Mouse (Mus musculus) erythroblast, adult 5-6 weeks (primary cell): ENCODE data around the gene Pten. TPM values are rescaled to one million over a fixed set of nuclear protein-coding genes. Genes with fewer than 3 reads are reported as not detected.

Experiments
- ATAC-seq: replicated peaks from 2 replicates; pipeline ENCODE4 v1.8.0; 2016; ENCODE audit warnings: moderate number of reproducible peaks, mild to moderate bottlenecking, moderate TSS enrichment, inconsistent platforms; ENCODE audit not compliant: poor library complexity, low FRiP score, severe bottlenecking
- total RNA-seq, 2 experiments: library from RNA; stranded (forward) in 1 of 2; stranded (reverse) in 1 of 2; fragments of 150-400 nt in 1 of 2; fragments of 200-764, 138-1000 nt in 1 of 2; gene quantifications; 2 replicates each; pipeline versions ENCODE4 v1.2.3 to v1.2.4; 2015 to 2017; ENCODE audit warnings: low replicate concordance in 2 of 2

Gene Pten
- total RNA-seq, 2 experiments from 2014 or later: 26.5 to 29.8 TPM

- no peak for ATAC-seq
Measured at GRCm38 (mm10) chr19:32800557-32800956, 43.3 kb downstream of the Pten start.

DNA sequence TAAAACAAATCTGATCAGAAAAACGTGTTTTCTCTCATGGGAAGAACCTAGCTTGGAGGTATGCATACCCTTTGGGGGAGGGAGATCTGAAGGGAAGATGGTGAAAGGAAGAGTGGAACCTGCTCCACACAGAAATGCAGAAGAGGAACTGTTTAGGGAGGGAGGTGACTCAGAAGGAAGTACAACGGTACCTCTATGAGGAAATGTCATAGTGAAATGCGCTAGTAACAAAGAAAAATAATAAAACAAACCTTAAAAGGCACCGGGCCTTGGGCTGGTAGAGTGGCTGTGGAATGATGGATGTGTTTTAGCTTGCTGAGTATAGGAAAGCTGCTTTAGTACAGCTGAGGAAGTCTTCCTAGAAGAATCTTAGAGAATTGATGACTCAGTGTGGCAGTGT lies 47.4 kb downstream of the Pten start:
- ATAC-seq: no peak

GRCm38 (mm10) chr19:32807610-32808009 lies 50.3 kb downstream of the Pten start:
- no peak for ATAC-seq

- ATAC-seq: no peak
Measured at GRCm38 (mm10) chr19:32808690-32809089, 51.4 kb downstream of the Pten start.

GRCm38 (mm10) chr19:32809117-32809516 lies 51.8 kb downstream of the Pten start:
- ATAC-seq: no peak

DNA sequence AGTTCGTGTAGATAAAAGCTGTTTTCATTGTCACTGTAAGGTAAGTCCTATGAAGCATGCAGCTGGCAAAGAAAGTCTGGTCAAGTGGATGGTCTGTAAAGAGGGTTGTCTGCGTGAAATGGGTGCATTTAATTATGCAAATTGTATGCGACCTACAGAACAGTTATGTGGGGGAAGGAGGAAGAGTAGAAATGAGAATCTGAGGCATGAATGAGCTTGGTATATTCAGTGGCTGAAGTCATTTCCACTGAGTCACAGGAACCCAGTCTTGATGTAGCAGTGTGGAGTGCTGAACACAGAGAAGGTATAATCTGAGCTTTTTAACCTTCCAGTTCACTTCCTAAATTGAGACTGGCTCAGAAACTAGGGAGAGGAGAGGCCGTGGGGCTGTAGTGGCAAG lies 61.5 kb downstream of the Pten start:
- ATAC-seq: no peak

GRCm38 (mm10) chr19:32822959-32823358 lies 65.7 kb downstream of the Pten start:
- peak; percentile 72 for ATAC-seq

- ATAC-seq: no peak
Measured at GRCm38 (mm10) chr19:32826616-32827015, 69.3 kb downstream of the Pten start.

GRCm38 (mm10) chr19:32829871-32830270 lies 72.6 kb downstream of the Pten start:
- no peak for ATAC-seq

DNA sequence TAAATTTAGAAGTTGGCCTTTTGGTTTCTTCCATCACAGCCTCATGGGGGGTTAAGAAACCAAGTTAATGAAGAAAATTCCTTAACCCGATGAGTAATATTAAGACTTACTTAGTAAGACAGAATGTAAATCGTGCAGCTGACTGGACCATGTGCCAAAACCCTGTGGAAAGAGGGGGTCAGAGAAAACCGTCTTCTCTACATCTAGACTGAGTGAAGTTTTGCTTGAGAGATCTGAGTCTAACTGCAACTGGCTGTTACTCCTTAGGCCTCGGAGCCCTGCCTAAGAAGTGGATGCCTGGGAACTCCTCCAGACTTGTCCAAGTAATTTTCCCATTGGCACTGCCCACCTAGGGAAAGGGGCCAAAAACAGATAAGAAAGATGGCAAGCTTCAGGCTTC lies 74.0 kb downstream of the Pten start:
- no peak for ATAC-seq

DNA sequence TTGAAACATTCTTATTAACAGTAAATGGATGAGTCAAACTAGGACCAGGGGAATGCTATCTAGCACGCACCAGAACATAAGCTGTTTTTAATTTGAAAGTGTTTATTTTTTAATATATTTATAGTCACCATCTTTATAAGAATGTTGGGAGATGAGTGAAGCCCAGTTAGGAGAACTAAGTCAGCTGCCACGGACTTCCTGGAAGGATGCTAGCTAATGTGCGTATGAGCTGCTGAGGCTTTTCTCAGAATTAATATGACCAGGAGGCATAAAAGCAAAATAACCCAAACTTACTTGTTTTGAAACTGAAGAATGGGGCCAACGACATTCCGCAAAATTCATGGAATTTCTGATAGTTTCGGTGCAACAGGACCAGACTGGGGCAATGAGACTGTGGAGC lies 83.2 kb downstream of the Pten start:
- no peak for ATAC-seq

GRCm38 (mm10) chr19:32844486-32844885 lies 87.2 kb downstream of the Pten start:
- no peak for ATAC-seq

- no peak for ATAC-seq
Measured at GRCm38 (mm10) chr19:32848041-32848440, 90.7 kb downstream of the Pten start.

GRCm38 (mm10) chr19:32852306-32852705 lies 95.0 kb downstream of the Pten start:
- no peak for ATAC-seq

GRCm38 (mm10) chr19:32861675-32862575 lies 104.6 kb downstream of the Pten start:
- no peak for ATAC-seq

GRCm38 (mm10) chr19:32866765-32867164 lies 109.5 kb downstream of the Pten start:
- no peak for ATAC-seq

DNA sequence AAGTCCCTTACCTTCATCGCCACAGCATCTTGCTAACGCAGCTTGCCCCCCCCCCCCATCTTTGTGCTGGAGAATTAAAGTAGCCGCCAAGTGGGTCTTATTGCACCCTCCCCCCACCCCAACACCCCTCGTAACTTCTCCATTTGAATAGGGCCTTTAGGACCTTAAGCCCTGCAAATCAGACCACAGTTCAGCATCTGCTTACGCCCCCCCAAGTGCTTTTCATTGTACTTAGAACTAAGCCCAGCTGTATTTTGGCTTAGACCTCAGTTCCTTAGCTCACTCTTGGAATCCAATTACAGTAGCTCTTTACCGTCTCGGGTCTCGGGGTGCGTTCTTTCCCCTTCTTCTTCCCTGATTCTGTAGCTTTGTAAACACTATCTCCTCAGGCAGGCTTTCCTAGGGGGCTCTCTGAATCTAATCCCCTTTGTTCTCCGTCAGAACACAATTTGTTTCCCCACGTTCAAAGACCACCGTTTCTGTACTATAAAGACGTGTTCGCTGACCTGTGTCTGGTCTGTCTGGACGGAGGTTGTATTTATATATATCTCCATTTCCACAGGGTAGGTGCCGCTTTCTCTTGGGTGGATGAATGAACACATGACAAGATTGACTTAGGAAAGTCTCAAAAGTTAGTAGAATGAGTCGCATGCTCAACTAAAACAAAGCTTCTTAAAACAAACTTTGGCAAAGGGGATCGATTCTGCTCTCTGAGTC lies 110.0 kb downstream of the Pten start:
- ATAC-seq: no peak

- no peak for ATAC-seq
Measured at GRCm38 (mm10) chr19:32868560-32868959, 111.3 kb downstream of the Pten start.

DNA sequence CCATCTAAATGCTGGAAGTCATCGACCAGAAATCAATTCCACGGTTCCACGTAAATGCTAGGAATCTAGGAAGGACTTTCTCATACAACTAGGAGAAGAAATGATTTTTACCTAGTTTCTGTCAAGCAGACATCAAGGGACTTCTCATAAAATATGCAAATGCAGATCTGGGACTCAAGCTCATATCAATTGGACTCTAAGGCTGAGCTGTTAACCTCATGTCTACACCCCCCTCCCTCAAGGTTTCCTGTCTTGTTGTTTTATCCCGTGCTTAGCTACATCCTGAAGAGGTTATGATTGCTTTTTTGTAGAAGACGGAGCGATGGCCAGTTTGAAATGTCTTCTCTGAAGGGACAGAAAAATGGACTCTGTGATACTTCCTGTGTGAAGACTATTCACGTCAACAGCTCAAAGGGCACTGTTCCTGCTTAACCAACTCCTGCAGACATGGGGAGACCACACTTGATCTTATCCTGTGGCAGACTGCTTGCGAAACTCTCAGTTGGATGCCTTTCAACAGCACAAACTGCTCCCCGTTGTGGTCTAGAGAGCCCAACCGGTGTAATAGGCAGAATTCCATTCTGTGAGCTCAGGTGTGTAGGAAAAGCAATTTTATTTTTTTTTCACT lies 111.9 kb downstream of the Pten start:
- ATAC-seq: no peak

DNA sequence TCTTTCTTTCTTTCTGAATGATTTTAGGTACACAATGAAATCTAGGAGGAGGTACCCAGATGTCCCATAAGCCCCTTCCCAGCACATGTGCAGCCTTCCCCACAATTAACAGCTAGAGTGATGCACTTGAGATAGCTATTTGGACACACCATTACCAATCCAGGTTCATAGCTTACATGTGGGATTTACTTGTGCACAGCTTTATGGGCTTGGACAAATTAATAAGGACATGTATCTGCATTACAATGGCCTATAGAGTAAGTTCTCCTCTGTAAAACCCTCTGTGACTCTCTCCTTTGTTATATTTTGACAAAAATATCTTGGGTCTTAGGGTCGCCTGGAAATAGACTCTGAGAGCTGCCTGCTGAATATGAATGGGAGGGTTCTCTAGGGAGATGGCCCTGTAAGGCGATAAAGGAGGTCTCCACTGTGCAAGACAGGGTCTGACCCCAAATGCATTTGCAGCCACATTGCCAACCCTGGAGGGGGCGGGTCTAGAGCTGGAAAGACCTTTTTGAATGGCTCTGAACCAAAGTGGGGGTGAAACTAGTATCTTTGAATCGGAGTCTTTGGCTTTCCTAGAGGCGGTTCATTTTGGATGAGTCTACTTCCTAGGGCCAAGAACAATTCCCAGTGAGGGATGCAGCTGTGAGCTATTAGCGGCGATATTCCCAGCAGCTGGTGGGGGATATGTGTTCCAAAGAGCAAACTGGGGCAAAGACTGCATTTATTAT lies 116.8 kb downstream of the Pten start:
- ATAC-seq: no peak
